Mouse (Mus musculus) stomach, postnatal 0 days (tissue): ENCODE measurements around the gene Mrfap1.

Source experiments
- CTCF ChIP-seq: IDR thresholded peaks from 2 replicates; pipeline ENCODE4 v1.5.1; 2016; ENCODE audit warnings: antibody characterized with exemption, low read depth, mild to moderate bottlenecking, moderate library complexity
- EP300 ChIP-seq: optimal IDR thresholded peaks from 2 replicates; pipeline ENCODE3; 2016; ENCODE audit warnings: antibody characterized with exemption

DNA sequence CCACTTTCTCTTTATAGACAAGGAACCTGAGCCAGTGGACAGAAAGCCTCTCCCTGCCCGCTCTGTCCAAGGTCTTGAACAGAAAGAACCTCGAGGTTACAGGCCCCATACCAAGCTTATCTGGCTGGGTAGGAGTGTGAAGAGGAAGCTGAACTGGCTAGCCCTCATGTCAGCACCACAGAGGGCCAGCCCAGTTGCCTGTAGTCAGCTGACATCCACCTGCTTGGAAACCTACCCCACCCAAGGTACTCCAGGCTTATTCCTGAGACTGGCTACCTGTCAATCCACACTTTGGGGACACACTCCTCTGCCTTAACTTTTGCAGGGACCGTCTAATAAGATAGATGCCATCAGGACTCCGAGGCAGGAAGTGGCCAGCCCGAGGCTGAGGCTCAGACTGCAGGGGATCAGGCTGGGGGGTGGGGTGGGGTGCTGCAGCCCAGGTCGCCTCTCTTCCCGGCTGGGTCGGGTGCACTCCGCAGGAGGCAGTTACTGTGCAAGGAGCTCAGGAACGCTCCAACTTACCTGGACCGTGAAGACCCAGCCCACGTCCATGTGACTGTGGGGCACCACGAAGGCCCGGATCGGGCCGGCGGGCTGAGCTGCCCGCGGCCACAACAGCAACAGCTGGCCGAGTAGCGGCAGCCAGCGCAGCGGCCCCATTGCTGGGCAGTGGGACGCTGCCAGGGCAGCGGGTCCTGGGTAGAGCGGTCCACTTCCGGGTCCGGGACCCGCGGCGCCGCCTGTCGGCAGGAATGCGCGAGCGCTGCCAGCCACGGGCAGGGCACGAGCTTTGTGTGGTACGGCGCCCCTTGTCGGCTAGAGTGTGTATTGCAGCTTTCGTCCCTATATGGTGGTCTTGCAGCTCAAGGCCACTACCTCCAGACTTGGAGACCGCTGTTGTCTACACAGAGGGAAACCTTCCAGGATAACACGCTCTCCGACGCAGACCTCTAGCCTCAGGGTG lies 33.6 kb upstream of the Mrfap1 start, which contains the start of gene Man2b2:
- TF ChIP-seq EP300 (no peak), CTCF (peak; percentile 100)
